In the genomic region with DNA sequence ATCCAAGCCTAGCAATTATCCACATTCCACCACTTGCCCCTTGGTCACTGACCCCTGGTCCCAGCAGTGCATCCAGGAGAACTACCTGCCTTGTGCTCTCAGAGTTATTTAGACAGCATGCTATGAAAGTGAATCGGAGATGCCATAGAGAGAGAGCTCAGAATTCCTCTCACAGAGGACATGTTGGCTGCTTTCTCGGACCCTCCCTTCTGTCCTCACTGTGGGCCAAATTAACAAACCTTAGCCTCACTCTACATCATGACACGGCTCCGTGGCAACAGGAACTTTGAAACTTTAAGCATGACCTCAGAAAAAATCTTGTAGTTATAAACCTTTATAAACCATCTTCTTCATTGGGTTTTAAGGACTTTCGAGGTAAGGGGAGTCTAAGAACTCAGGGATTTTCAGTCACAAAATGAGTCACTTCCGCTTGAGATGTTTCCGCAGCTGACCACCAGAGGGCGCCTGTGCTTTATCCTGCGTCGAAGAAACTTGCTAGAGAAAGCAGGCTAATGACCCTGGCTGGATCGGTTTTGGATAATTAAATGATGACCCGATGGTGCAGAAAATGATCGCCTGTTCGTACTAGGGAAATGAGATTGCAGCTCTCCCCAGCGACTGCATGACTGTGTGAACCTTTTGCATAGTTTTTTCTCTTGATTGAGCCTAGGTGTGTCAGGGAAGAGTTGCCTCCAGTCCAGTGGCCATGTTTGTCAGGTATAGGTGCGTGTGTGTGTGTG, we compare ENCODE assay signal across 8 mouse cellular contexts.
DNase-seq lines count a peak whose midpoint lies in the region; ATAC-seq lines count a peak whose summit lies in the region.

No protein-coding gene starts in this region.

- H3K27ac ChIP-seq in forebrain, embryonic 10.5 days = no peak overlapping the region

- intact Hi-C loops in heart, postnatal 36 days (cut with DNase I) = loop anchor here (5.0 kb wide), 1 partner anchor 586 kb away; no protein-coding TSS in a partner anchor

- H3K9me3 ChIP-seq in forebrain, embryonic 10.5 days = no peaks in the 10 kb centered on the region

- H3K4me3 ChIP-seq in forebrain, embryonic 10.5 days = no peak overlapping the region

- H3K27me3 ChIP-seq in forebrain, embryonic 10.5 days (ENCODE audit: poor library complexity, severe bottlenecking) = no peaks in the 10 kb centered on the region

- 35% methylated on average over 16 of the region's 16 CpGs for WGBS in forebrain, embryonic 10.5 days

- ATAC-seq in CD4-positive, CD25-positive, alpha-beta regulatory T cell, adult 4 months = no peak

- peak; percentile 29 for DNase-seq in CD4-positive, CD25-positive, alpha-beta regulatory T cell, adult 2 months (ENCODE audit: low read depth, low spot score)
- DNase-seq in brain, embryonic 18.5 days (ENCODE audit: low read depth, low spot score) = peak; percentile 20
- peak; percentile 67 for DNase-seq in forebrain, embryonic 10.5 days (ENCODE audit: extremely low spot score, low spot score)
- DNase-seq in heart, postnatal 36 days = peak; percentile 45 to 68
- peak; percentile 48 for DNase-seq in layer of hippocampus, adult 9-10 months (ENCODE audit: low spot score)
- DNase-seq in mesoderm, embryonic 11.5 days (ENCODE audit: low read depth, low spot score) = peak; percentile 70
- peak; percentile 23 for DNase-seq in right cerebral cortex, postnatal 25 days

- H3K36me3 ChIP-seq in forebrain, embryonic 10.5 days (replicated peaks) = no peaks in the 10 kb centered on the region

- H3K4me1 ChIP-seq in forebrain, embryonic 10.5 days = 0 out of 2 replicates have a peak, but pooled peaks cover 9% of the 10 kb centered on the region

Comparison
In these comparisons a context has a peak if more than half of its experiments do, and no peak if none do; other contexts are left out.
1. DNase-seq: peak in every context shown above with its lines; median percentile 70 in mesoderm, embryonic 11.5 days; 67 in forebrain, embryonic 10.5 days; 56 in heart, postnatal 36 days; 48 in layer of hippocampus, adult 9-10 months; 29 in CD4-positive, CD25-positive, alpha-beta regulatory T cell, adult 2 months; 23 in right cerebral cortex, postnatal 25 days; 20 in brain, embryonic 18.5 days.